Mouse (Mus musculus) T-helper 2 cell (primary cell): ENCODE measurements around the gene Panx2.

Experiments used
- in situ Hi-C: fragments of 300-600 bp; cut with MboI, MseI; formaldehyde crosslinking; loops from one replicate; pipeline ENCODE4 v1.15.1; 2025; ENCODE audit warnings: high pct_unique_total_duplicates

Gene Panx2

GRCm38 (mm10) chr15:89122649-89123366 lies 63.3 kb downstream of the Panx2 start, which contains the start of gene Tubgcp6:
Gene Tubgcp6, minus strand, starts transcription at chr15:89123112.
- in situ Hi-C loops, result no loop called here
